Mouse (Mus musculus) embryo, embryonic 11.5 days (tissue): Measurements from ENCODE around the gene Dap.

Source experiments
- DNase-seq: peaks from one replicate; pipeline ENCODE4 v3.0.0-alpha.2; 2012; ENCODE audit warnings: low read depth, low spot score

Gene Dap

DNA sequence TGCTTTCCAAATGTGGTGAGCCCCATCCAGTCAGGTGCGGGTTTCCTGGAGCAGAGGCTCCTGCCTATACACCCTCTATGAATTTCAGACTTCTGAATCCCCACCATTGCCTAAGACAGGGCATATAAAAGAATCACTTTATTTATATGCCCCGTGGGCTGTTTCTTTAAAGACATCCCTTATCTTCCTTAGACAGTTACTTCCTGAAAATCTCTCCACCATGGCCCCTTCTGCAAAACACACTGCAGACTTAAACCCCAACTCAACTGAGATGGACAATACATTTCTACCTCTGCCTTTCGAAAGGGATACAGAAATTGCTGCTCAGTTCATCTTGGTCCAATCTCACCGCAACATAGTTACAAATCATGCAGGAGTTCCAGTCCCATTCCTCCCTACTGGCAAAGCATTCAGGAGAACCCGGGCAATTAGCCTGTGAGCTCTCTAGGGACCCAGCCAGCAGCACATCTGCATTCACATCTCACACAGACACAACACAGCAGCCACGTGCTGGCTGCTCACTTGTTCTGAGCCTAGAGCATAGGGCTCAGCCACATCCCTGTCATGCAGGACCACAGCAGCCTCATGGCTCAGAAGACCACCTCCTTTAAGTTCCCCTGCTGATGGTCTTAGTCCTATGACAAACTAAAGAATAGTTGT is 75.3 kb downstream of the Dap start:
- DNase-seq, result no peak

DNA sequence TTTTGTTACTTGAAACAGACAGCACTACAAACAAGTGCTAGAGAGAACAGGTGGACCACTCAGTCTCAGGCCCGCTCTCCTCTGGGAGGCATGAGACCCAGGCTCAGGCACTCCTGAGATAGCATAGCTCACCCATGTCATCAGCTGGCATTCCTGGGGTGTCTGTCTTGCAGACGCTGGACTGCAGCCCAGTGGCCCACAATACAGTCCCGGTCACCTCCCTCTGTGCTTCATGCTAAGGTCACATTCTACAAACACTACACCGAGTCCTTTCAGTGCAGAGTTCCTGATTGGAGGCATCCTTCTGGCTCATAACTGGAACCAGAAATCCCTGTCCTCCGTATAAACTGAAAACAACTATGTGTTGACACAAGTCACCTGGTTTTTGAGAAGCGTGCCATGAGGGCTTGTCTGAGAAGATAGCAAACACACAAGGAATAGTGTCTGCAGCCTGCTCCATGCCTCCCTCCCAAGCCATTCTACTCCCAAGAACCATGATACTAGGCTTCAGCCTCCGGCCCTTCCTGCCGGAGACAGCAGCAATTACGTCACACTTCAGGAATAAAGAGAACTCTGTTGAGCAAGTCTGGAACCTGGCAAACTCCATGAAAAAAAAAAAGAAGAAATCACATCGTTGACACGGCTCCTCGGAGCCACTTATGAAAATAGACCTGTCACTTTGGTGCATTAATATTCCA is 78.3 kb downstream of the Dap start:
- DNase-seq, result no peak

DNA sequence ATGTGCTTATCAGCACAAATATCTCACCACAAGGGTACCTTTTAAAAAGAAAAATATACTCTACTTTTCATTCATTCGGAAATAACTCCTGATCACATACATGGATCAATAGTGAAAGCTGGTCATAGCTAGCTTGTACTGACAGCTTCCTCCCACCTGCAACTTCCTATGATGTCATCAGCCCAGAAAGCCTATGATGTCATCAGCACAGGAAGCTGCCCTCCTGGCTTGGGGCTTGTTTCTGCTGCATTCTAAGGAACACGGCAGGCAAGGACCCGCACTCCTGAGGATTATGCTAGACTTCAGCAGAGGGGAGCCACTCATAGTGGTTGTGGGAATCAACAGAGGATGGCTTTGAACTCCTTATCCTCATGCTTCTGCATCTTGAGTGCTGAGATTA is 80.2 kb downstream of the Dap start:
- DNase-seq, result no peak

DNA sequence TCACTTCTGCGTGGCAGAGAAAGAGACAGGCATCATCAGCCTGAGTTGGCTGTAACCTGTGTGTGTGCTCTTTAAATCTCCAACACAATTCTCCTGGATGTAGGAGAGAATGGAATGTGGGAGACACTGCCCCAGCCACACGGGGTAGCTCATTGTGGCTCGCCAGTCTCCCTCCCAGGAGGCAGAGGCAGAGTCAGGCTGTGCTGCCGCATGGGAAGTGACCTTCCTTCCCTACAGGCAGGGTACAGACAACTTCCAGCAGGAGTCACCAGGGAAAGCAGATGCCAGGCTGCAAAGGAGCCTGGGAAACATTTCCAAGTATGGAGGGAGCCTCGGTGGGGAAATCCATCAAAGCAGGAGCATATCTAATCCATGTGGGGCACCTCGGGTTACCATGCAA is 81.1 kb downstream of the Dap start:
- no peak for DNase-seq

DNA sequence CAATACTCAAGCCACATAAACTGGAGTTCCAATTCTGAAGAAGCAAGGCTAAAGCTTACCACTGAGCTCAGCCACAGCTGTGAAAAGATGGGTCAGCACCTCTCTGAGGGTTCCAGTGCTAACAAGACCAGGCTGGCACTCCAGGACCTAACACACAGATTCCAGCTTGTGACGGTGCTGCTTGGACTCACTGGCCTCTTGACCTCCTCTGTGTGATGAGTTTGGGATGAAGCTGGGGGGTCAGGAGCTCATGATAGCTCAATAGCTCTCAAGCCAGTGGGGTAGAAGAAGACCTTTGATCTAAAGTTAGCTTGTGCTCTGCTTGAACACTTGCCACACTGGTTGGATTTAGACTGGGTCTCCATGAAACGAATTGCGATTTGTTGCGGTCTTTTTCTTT is 82.6 kb downstream of the Dap start:
- no peak for DNase-seq

DNA sequence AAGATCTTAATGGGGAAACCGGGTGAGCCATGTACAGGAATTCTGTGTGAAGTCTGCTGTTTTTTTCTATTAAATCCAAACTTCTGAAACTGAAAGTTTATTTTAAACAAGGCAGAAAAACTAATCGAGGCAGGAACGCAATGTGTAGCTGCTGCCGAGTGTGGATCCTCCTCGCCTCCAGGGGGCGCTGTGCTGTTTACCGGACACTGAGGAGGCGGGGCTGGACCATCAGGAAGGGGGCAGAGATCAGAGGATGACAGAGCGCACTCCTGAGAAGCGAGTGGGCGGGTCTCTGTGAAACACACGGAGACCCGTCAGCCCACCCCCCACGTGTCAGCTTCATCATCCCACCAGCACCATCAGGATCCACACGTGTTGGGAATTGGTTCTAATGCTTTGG is 85.4 kb downstream of the Dap start:
- no peak for DNase-seq

DNA sequence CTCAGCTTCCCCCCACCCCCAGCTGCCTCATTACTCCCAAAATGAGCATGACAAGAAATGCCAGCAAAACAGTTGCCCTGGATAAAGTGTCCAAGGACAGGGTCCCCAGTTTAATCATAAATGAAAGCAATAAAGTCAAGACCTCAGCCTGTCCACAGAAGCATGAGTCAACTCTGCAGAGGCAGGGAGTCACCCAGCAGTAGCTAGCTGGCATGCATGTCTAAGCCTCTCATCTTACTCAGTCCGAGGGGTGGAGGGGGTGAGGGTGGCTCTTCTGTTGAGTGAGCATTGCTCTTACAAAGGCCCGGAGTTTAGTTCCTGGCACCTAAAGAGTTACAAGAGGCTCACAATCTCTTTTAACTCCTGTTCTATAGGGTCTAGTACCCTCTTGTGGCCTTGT is 87.9 kb downstream of the Dap start:
- no peak for DNase-seq

DNA sequence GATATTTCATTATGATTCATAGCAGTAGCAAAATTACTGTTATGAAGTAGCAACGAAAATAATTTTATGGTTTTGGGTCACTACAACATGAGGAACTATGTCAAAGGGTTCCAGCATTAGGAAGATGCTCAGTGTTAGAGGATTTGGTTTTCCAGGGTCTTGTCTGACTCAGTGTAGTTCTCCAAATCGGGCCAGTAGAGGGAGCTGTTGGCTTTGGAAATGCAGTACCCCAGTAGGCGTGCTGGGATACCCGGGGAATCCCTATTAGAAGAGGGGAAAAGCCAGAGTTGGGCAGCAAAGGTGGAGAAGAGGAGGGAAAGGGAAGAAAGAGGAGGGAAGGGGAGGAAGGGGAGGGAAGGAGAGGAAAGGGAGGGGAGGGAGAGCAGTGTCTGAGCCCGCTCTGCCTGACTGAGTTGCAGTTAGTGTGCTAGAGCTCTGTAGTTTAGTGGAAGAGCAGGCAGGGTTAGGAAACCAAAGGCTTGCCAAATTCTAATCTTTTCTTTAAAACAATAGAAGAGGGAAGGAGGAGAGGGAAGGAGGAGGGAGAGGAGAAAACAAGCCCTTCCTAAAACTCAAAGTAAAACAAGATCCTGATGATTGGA is 91.6 kb downstream of the Dap start:
- DNase-seq, result peak; percentile 75

DNA sequence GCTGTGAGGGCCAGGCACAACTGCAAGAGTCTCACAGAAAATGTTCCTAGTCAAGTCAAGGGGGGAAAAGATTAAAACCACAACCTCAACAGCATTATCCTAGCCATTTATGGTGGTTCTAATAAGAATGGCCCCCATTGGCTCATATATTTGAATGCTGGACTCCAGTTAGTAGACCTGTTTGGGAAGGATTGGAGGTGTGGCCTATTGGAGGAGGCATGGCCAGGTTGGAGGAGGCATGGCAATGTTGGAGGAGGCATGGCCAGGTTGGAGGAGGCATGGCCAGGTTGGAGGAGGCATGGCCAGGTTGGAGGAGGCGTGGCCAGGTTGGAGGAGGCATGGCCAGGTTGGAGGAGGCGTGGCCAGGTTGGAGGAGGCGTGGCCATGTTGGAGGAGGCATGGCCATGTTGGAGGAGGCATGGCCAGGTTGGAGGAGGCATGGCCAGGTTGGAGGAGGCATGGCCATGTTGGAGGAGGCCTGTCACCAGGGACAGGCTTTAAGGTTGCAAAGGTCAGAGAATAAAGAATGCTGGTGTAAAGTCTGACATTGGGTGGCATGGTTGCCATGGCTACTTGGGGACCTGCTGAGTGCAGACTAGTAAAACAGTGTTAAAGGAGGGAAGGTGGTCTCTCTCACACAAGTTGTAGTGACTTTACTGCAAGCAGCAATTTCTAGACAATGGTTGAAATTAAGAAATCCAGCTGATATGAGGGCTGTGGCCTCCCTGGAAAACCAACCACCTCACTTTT is 93.1 kb downstream of the Dap start:
- no peak for DNase-seq

DNA sequence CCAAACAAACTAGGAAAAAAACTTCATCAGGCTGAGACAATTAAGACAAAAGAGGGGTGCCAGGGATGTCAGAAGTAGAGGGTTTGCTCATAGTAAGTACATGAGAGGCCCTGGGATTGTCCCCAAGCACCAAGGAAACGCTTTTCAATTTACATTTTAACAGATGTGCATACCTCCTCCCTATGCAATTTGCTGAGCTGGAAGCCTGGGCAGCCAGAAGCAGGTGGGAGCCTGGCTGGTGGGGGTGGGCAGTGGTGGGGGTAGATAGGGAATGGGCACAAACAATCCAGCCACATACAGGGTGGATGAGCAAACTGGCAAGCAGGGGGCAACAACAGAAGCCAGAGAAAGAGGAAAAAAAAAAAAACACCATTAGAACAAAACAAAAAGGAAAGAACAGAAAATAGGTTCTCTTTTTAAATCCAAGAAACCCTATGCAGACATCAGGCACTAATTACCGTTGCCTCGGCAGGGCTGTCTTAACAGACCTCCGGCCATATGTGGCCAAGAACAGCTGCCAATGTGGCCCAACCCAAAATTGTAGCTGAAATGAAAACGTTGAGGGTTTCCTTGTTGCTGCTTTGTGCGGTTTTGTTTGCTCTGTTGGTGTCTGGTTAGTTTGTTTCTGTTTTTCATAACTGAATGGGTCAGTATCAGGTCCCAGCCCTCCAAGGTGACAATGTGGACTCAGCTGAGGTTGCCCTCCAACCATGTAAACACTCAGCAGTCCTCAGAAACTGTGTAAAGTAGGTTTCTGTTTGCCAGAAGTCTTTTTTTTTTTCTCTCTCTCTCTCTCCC is 94.2 kb downstream of the Dap start:
- no peak for DNase-seq

DNA sequence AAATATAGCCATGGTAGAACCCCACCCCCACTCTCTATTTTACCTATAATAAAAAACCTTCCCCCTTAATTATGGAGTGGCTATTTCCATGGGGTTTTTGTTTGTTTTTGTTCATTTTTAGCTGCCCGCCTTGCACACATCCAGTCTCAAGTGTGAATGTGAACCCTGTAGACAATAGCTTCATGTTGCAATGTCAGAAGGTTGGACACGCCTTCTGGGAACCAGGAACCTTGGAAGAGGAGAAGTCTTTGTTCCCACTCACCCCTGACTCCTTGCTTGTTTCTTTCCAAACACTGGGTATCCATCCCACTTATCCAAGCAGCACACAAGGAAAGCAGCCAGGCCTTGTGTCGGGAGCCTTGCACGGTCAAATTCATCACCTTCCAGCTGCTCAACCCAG is 94.9 kb downstream of the Dap start:
- no peak for DNase-seq

DNA sequence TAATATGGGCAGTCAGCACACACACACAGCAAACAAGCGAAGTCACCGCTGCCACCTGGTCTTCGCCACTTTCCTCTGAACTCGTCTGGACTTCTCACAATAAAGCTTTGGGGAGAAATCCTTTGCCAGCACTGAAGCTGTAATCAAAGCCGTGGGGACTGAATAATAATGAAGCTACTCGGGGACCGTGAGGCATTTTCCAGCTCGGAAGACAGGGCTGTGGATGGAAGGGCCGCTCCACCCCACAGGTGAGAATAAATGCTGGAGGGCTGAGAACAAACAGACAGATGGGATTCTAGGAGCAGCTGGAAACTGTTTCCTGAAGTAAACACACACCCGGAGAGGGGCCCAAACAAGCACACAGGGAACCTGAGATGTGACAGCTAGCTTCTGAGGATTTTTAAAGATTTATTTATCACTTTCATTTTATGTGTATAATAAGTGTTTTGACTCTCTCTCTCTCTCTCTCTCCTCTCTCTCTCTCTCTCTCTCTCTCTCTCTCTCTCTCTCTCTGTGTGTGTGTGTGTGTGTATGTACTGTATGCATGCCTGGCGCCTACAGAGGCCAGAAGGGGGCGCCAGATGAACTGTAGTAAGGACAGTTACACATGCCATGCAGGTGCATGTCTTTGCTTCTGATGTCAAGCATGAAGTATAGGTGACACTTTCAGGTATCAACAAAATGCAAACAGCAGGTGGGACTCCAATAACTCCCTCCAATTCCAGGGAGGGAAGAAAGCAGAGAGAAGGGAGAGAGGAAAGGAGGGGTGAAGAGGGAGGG is 96.7 kb downstream of the Dap start:
- DNase-seq, result no peak

DNA sequence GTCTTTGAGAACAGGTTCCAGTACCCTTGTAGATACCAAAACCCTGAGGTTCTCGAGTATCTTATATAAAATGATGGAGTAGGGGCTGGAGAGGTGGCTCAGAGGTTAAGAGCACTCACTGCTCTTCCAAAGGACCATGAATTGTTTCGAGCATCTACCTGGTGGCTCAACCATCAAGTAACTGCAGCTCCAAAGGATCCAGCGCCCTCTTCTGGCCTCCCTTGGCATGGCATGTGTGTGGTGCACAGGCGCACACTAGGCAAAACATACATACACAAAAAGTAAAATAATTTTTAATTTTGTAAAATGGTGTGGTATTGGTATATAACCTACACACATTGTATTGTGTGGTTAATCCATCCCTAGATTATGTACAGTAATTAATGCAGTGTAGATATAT is 99.6 kb downstream of the Dap start:
- no peak for DNase-seq
